Mouse (Mus musculus) G1E (cell line): ENCODE measurements at regions not wholly inside any gene's neighbourhood (a gene's known extent, or its start where the extent isn't known, plus 50 kb on each side); places are given as distances from the start of the nearest gene placed in this dataset.

Experiments used
- ATAC-seq: 2 replicates; pipeline ENCODE4 v1.8.0; 2016; ENCODE audit warnings: mild to moderate bottlenecking; ENCODE audit not compliant: insufficient number of reproducible peaks, poor library complexity, low FRiP score, severe bottlenecking; ENCODE audit errors: extremely low read depth
- DNase-seq: peaks from one replicate; pipeline ENCODE4 v3.0.0; 2012; ENCODE audit warnings: low spot score
- H3K27me3 ChIP-seq: 2 replicates; pipeline ENCODE4 v1.6.1; 2012; ENCODE audit warnings: mild to moderate bottlenecking, low read length, inconsistent platforms; ENCODE audit not compliant: insufficient read depth
- H3K36me3 ChIP-seq: replicated peaks from 2 replicates; pipeline ENCODE3; 2012; ENCODE audit warnings: mild to moderate bottlenecking, inconsistent platforms
- H3K4me1 ChIP-seq: 2 replicates; pipeline ENCODE4 v1.6.1; 2012; ENCODE audit warnings: low read depth, low read length, inconsistent platforms, mixed read lengths; ENCODE audit not compliant: insufficient read depth
- H3K4me3 ChIP-seq: 2 replicates; pipeline ENCODE4 v1.5.1; 2012; ENCODE audit warnings: low read depth, mild to moderate bottlenecking, inconsistent platforms, low read length, moderate library complexity, mixed read lengths
- H3K9me3 ChIP-seq: replicated peaks from 2 replicates; pipeline ENCODE4 v1.6.1; 2012; ENCODE audit warnings: inconsistent platforms
- CTCF ChIP-seq: IDR thresholded peaks from 2 replicates; pipeline ENCODE4 v1.5.1; 2012; ENCODE audit warnings: low read depth, low read length, inconsistent platforms, mixed read lengths
- GATA1 ChIP-seq: IDR thresholded peaks from 2 replicates; pipeline ENCODE4 v1.6.1; 2012; ENCODE audit warnings: borderline replicate concordance, low read length, inconsistent platforms, mixed read lengths
- GATA2 ChIP-seq: IDR thresholded peaks from 2 replicates; pipeline ENCODE4 v1.6.1; 2012; ENCODE audit warnings: low read depth, low read length, inconsistent platforms, borderline replicate concordance
- POLR2AphosphoS5 ChIP-seq: IDR thresholded peaks from 2 replicates; pipeline ENCODE4 v1.6.1; 2012; ENCODE audit warnings: low read depth, low read length, inconsistent platforms; ENCODE audit not compliant: insufficient replicate concordance
- TAL1 ChIP-seq: conservative IDR thresholded peaks from 2 replicates; pipeline ENCODE4 v1.6.1; 2012; ENCODE audit warnings: low read depth, low read length, inconsistent platforms, mixed read lengths

DNA sequence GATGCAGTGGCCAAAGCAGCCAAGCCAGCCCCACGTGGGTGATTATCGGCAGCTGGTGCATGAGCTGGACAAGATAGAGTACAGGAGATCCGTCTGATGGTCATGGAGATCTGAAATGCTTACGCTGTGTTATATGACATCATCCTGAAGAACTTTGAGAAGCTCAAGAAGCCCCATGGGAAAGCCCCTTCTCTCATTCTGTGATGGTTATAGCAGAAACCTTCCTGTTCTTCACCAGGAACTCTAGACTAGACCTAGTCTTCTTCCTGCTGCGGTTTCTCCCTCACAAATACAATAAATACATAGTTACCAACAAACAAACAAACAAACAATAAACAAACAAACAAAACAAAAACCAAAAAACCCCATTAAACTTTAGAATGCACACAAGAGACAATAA is 220.7 kb upstream of the Ptger4 start:
- no peaks in the 10 kb centered on the region for H3K9me3 ChIP-seq
- H3K4me3 ChIP-seq: no peak overlapping the region
- no peaks in the 10 kb centered on the region for H3K36me3 ChIP-seq
- ATAC-seq (no peak), DNase-seq (no peak)
- TF ChIP-seq TAL1 (no peak), CTCF (no peak), GATA1 (no peak), GATA2 (no peak), POLR2AphosphoS5 (no peak)
- H3K4me1 ChIP-seq: no peaks in the 10 kb centered on the region
- H3K27me3 ChIP-seq: peaks cover 2% of the 10 kb centered on the region; the same call in 1 of the 2 replicates

DNA sequence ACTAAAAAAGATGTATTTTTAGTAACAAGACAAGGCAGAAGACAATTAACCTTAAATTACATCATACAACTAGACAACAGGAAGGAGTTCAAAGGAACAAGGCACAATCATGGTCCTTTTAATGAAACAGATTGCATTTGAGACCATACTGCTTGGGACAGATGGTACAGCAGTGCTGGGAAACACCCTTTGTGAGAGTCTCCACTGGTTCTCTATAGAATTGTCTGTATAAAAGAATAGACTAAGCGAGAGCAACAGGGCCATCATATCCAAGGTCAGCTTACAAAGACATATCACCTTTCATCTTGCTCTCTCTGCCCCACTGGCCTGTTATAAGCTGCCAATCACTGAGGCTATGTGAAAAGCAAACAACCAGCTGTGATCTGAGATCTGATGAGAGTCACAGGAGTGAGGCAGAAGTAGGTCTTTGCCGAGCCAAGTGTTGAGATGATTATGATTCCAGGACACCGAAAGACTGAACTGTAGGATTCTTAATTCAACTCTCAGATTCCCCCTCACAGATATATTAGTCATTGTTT is 224.6 kb upstream of the Ptger4 start:
- Histone ChIP-seq H3K4me1 (no peaks in the 10 kb centered on the region), H3K36me3 (no peaks in the 10 kb centered on the region), H3K9me3 (no peaks in the 10 kb centered on the region), H3K4me3 (no peak overlapping the region), H3K27me3 (peaks cover 5% of the 10 kb centered on the region; the same call in 1 of the 2 replicates)
- DNase-seq: no peak
- TF ChIP-seq CTCF: no peak
- TF ChIP-seq POLR2AphosphoS5: no peak
- no peak for TF ChIP-seq TAL1
- TF ChIP-seq GATA2: no peak
- no peak for TF ChIP-seq GATA1
- ATAC-seq: no peak

DNA sequence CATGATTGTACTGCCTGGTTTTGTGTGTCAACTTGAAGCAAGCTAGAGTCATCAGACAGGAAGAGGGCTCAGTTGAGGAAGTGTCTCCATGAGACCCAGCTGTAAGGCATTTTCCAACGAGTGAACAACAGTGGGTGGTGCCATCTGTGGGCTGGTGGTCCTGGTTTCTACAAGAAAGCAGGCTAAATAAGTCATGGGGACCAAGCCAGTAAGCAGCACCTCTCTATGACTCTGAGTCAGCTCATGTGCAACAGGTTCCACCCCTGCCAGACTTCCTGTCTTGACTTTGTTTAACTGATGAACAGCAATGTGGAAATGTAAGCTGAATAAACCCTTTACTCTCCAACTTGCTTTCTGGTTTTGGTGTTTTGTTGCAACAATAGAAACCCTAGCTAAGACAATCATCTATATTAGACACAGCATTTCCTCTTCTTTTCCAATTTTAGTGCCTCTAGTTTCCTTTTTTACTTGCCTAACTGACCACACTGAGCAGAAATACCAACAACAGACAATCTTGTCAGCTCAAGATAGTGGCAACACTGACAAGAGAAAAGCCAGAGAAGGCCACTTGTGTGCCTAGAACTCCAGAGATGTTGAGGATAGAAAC is 231.5 kb upstream of the Ptger4 start:
- Histone ChIP-seq H3K9me3 (no peaks in the 10 kb centered on the region), H3K4me1 (no peaks in the 10 kb centered on the region), H3K36me3 (no peaks in the 10 kb centered on the region), H3K4me3 (no peak overlapping the region), H3K27me3 (no peaks in the 10 kb centered on the region)
- DNase-seq: no peak
- TF ChIP-seq CTCF (no peak), GATA1 (no peak), TAL1 (no peak), POLR2AphosphoS5 (no peak), GATA2 (no peak)
- ATAC-seq: no peak

DNA sequence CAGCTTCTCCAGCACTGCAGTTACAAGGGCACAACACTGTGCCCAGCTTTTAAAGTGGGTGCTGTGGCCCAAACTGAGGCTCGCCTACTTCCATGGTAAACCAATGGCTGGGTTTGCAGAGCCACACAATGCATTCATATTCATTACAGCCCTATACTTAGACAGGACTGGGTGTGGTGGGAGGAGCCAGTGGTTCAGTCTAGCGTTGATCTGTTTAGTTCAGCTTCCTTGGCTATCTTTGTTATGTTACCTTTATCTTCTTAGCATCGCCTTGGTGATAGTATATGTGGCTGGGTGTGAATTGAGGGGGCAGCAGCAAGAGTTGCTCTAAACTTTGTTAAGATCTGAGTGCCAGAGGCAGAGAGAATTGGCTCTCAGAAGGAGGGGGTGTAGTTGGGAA is 249.3 kb upstream of the Ptger4 start:
- no peak overlapping the region for H3K4me3 ChIP-seq
- ATAC-seq: no peak; the same call in 1 of the 2 replicates
- no peaks in the 10 kb centered on the region for H3K4me1 ChIP-seq
- no peak for TF ChIP-seq GATA1
- no peak for TF ChIP-seq TAL1
- TF ChIP-seq POLR2AphosphoS5: no peak
- TF ChIP-seq GATA2: no peak
- TF ChIP-seq CTCF: no peak
- H3K27me3 ChIP-seq: no peaks in the 10 kb centered on the region
- DNase-seq: no peak
- H3K36me3 ChIP-seq: no peaks in the 10 kb centered on the region
- no peaks in the 10 kb centered on the region for H3K9me3 ChIP-seq

GRCm38 (mm10) chr15:5495187-5495849 is 251.3 kb upstream of the Ptger4 start:
- Histone ChIP-seq H3K9me3 (no peaks in the 10 kb centered on the region), H3K27me3 (no peaks in the 10 kb centered on the region), H3K4me3 (no peak overlapping the region), H3K4me1 (no peaks in the 10 kb centered on the region), H3K36me3 (no peaks in the 10 kb centered on the region)
- DNase-seq (no peak), ATAC-seq (no peak)
- TF ChIP-seq GATA2: no peak
- TF ChIP-seq POLR2AphosphoS5: no peak
- TF ChIP-seq GATA1: no peak
- no peak for TF ChIP-seq CTCF
- no peak for TF ChIP-seq TAL1

DNA sequence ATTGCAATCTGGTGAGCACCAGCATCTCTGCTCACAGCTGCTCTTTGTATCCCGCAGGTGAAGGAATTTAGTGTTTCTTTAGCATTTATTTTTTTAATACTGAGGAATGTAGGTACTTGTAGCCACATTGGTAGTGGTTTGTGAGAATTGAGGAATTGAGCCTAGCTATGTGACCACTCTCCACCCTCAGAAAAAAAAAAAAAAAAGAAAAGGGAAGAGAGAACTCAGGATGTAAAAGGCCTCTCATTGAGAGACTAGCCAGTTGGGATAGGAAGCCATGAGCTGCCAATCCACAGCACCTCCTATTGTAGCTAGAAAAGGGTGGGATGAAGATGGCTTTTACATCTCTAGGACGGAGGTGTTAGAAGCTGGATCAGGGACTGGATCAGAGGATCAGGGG is 252.0 kb upstream of the Ptger4 start:
- TF ChIP-seq CTCF (no peak), TAL1 (no peak), GATA2 (no peak), POLR2AphosphoS5 (no peak), GATA1 (no peak)
- no peak overlapping the region for H3K4me3 ChIP-seq
- DNase-seq (no peak), ATAC-seq (no peak)
- H3K9me3 ChIP-seq: no peaks in the 10 kb centered on the region
- H3K27me3 ChIP-seq: no peaks in the 10 kb centered on the region
- no peaks in the 10 kb centered on the region for H3K4me1 ChIP-seq
- H3K36me3 ChIP-seq: no peaks in the 10 kb centered on the region
